Mouse (Mus musculus) CH12.LX (cell line): ENCODE data around the gene Nlrp6. TPM values are rescaled to one million over a fixed set of nuclear protein-coding genes. Genes with fewer than 3 reads are reported as not detected.
A peak's percentile ranks its signal among the peaks of the same experiment; 100 is the strongest.

ENCODE experiments used
- DNase-seq: peaks from one replicate; pipeline ENCODE4 v3.0.0-alpha.2; 2013; ENCODE audit errors: extremely low read depth
- H3K27ac ChIP-seq: 2 replicates; pipeline ENCODE4 v1.5.1; 2012; ENCODE audit warnings: low read depth, mild to moderate bottlenecking, control low read depth, moderate library complexity; ENCODE audit not compliant: insufficient read depth
- H3K27me3 ChIP-seq: replicated peaks from 2 replicates; pipeline ENCODE3; 2012; ENCODE audit warnings: inconsistent platforms
- H3K36me3 ChIP-seq, 2 experiments: replicated peaks in 1 of 2; 2 replicates each; pipeline versions ENCODE3 to v1.6.1; 2012; ENCODE audit warnings: inconsistent platforms in 1 of 2, low read length in 1 of 2, mild to moderate bottlenecking in 1 of 2, mixed read lengths in 1 of 2, moderate library complexity in 1 of 2; ENCODE audit not compliant: control insufficient read depth in 1 of 2, insufficient read depth in 1 of 2
- H3K4me1 ChIP-seq, 2 experiments: 2 replicates each; pipeline ENCODE4 v1.6.1; 2012; ENCODE audit warnings: inconsistent platforms in 1 of 2, moderate library complexity in 1 of 2; ENCODE audit not compliant: insufficient read depth in 2 of 2, control insufficient read depth in 1 of 2
- H3K4me2 ChIP-seq: 2 replicates; pipeline ENCODE4 v1.6.1; 2012; ENCODE audit warnings: low read depth, mild to moderate bottlenecking, control low read depth; ENCODE audit not compliant: poor library complexity, insufficient read depth, severe bottlenecking
- H3K4me3 ChIP-seq, 3 experiments: fragments of 150-350 bp in 1 of 3; sonication (generic) in 1 of 3; replicated peaks in 1 of 3; 2 replicates each; pipeline versions ENCODE3 to v1.5.1; 2011 to 2012; ENCODE audit warnings: low read depth in 2 of 3, low read length in 2 of 3, mild to moderate bottlenecking in 2 of 3, moderate library complexity in 2 of 3, control low read depth in 1 of 3, improper control_type of control experiment in 1 of 3, inconsistent platforms in 1 of 3, mixed read lengths in 1 of 3; ENCODE audit not compliant: poor library complexity in 1 of 3
- H3K79me2 ChIP-seq: replicated peaks from 2 replicates; pipeline ENCODE4 v1.6.1; 2012; ENCODE audit warnings: mild to moderate bottlenecking, moderate library complexity; ENCODE audit not compliant: control insufficient read depth, poor library complexity, insufficient read depth, severe bottlenecking; ENCODE audit errors: extremely low read depth
- H3K9ac ChIP-seq: 2 replicates; pipeline ENCODE4 v1.6.1; 2012; ENCODE audit warnings: low read depth, mild to moderate bottlenecking, control low read depth, moderate library complexity; ENCODE audit not compliant: insufficient read depth
- H3K9me3 ChIP-seq: replicated peaks from 2 replicates; pipeline ENCODE3; 2012; ENCODE audit warnings: low read length, inconsistent platforms, mixed read lengths
- BHLHE40 ChIP-seq: IDR thresholded peaks from 2 replicates; pipeline ENCODE4 v1.6.1; 2011; ENCODE audit warnings: mild to moderate bottlenecking, low read depth, low read length, improper control_type of control experiment
- CHD1 ChIP-seq: IDR thresholded peaks from 2 replicates; pipeline ENCODE4 v1.6.1; 2012; ENCODE audit warnings: low read depth, low read length, improper control_type of control experiment, inconsistent platforms
- CHD2 ChIP-seq: IDR thresholded peaks from 2 replicates; pipeline ENCODE4 v1.6.1; 2011; ENCODE audit warnings: low read length, improper control_type of control experiment
- CTCF ChIP-seq, 2 experiments: IDR thresholded peaks in 1 of 2; conservative IDR thresholded peaks in 1 of 2; 2 replicates each; pipeline ENCODE4 v1.5.1; 2011 to 2012; ENCODE audit warnings: low read depth in 2 of 2, low read length in 2 of 2, improper control_type of control experiment in 1 of 2, inconsistent platforms in 1 of 2, mild to moderate bottlenecking in 1 of 2, moderate library complexity in 1 of 2
- E2F4 ChIP-seq: IDR thresholded peaks from 2 replicates; pipeline ENCODE4 v1.6.1; 2011; ENCODE audit warnings: low read depth, low read length, improper control_type of control experiment; ENCODE audit not compliant: insufficient replicate concordance
- ELF1 ChIP-seq: IDR thresholded peaks from 2 replicates; pipeline ENCODE4 v1.6.1; 2014; ENCODE audit warnings: low read depth, mild to moderate bottlenecking, inconsistent platforms, low read length, improper control_type of control experiment
- EP300 ChIP-seq: IDR thresholded peaks from 2 replicates; pipeline ENCODE4 v1.6.1; 2011; ENCODE audit warnings: low read length, improper control_type of control experiment
- ETS1 ChIP-seq: conservative IDR thresholded peaks from 2 replicates; pipeline ENCODE4 v1.6.1; 2012; ENCODE audit warnings: low read depth, mild to moderate bottlenecking, inconsistent platforms, low read length, improper control_type of control experiment, moderate library complexity
- HCFC1 ChIP-seq: IDR thresholded peaks from 2 replicates; pipeline ENCODE4 v1.6.1; 2012; ENCODE audit warnings: low read depth, mild to moderate bottlenecking, inconsistent platforms, low read length, improper control_type of control experiment
- IRF4 ChIP-seq: IDR thresholded peaks from 2 replicates; pipeline ENCODE4 v1.6.1; 2014; ENCODE audit warnings: low read depth, mild to moderate bottlenecking, inconsistent platforms, low read length, improper control_type of control experiment
- JUN ChIP-seq: IDR thresholded peaks from 2 replicates; pipeline ENCODE4 v1.6.1; 2011; ENCODE audit warnings: low read depth, mild to moderate bottlenecking, low read length, improper control_type of control experiment, moderate library complexity; ENCODE audit not compliant: insufficient read depth
- JUND ChIP-seq: conservative IDR thresholded peaks from 2 replicates; pipeline ENCODE4 v1.6.1; 2011; ENCODE audit warnings: low read depth, low read length, improper control_type of control experiment
- MAFK ChIP-seq: IDR thresholded peaks from 2 replicates; pipeline ENCODE4 v1.6.1; 2011; ENCODE audit warnings: low read length, improper control_type of control experiment; ENCODE audit not compliant: insufficient replicate concordance
- MAZ ChIP-seq: IDR thresholded peaks from 2 replicates; pipeline ENCODE4 v1.6.1; 2012; ENCODE audit warnings: low read depth, mild to moderate bottlenecking, inconsistent platforms, low read length, improper control_type of control experiment, moderate library complexity
- MXI1 ChIP-seq: IDR thresholded peaks from 2 replicates; pipeline ENCODE4 v1.6.1; 2011; ENCODE audit warnings: mild to moderate bottlenecking, low read depth, low read length, improper control_type of control experiment
- MYC ChIP-seq: IDR thresholded peaks from 2 replicates; pipeline ENCODE4 v1.6.1; 2011; ENCODE audit warnings: low read depth, mild to moderate bottlenecking, improper control_type of control experiment, low read length
- NRF1 ChIP-seq: IDR thresholded peaks from 2 replicates; pipeline ENCODE4 v1.6.1; 2014; ENCODE audit warnings: low read depth, mild to moderate bottlenecking, inconsistent platforms, low read length, improper control_type of control experiment, moderate library complexity
- POLR2A ChIP-seq: IDR thresholded peaks from 2 replicates; pipeline ENCODE4 v1.6.1; 2011; ENCODE audit warnings: low read depth, mild to moderate bottlenecking, improper control_type of control experiment, low read length
- POLR2AphosphoS2 ChIP-seq: IDR thresholded peaks from 2 replicates; pipeline ENCODE4 v1.6.1; 2011; ENCODE audit warnings: low read depth, low read length, improper control_type of control experiment
- RAD21 ChIP-seq: IDR thresholded peaks from 2 replicates; pipeline ENCODE4 v1.6.1; 2011; ENCODE audit warnings: low read depth, mild to moderate bottlenecking, low read length, improper control_type of control experiment, moderate library complexity
- SIN3A ChIP-seq: IDR thresholded peaks from 2 replicates; pipeline ENCODE4 v1.6.1; 2012; ENCODE audit warnings: low read length, improper control_type of control experiment, inconsistent platforms
- SMC3 ChIP-seq: IDR thresholded peaks from 2 replicates; pipeline ENCODE4 v1.6.1; 2011; ENCODE audit warnings: low read depth, low read length, improper control_type of control experiment
- TBP ChIP-seq: conservative IDR thresholded peaks from 2 replicates; pipeline ENCODE4 v1.6.1; 2011; ENCODE audit warnings: low read depth, low read length, improper control_type of control experiment
- TCF12 ChIP-seq: IDR thresholded peaks from 2 replicates; pipeline ENCODE4 v1.6.1; 2014; ENCODE audit warnings: low read depth, mild to moderate bottlenecking, inconsistent platforms, low read length, improper control_type of control experiment
- UBTF ChIP-seq: IDR thresholded peaks from 2 replicates; pipeline ENCODE4 v1.6.1; 2012; ENCODE audit warnings: low read depth, mild to moderate bottlenecking, inconsistent platforms, low read length, improper control_type of control experiment, moderate library complexity
- USF2 ChIP-seq: conservative IDR thresholded peaks from 2 replicates; pipeline ENCODE4 v1.6.1; 2011; ENCODE audit warnings: low read depth, low read length, improper control_type of control experiment
- ZKSCAN1 ChIP-seq: IDR thresholded peaks from 2 replicates; pipeline ENCODE4 v1.6.1; 2012; ENCODE audit warnings: low read depth, inconsistent platforms, low read length, improper control_type of control experiment, borderline replicate concordance
- ZMIZ1 ChIP-seq: IDR thresholded peaks from 2 replicates; pipeline ENCODE4 v1.6.1; 2012; ENCODE audit warnings: low read depth, mild to moderate bottlenecking, inconsistent platforms, low read length, improper control_type of control experiment
- dilution Hi-C: fragments of 300-500 bp; cut with MboI; formaldehyde crosslinking; loops from 2 replicates; pipeline ENCODE4 v1.14.3; 2020; ENCODE audit warnings: low sequenced_read_pairs; ENCODE audit not compliant: extremely low pct_unique_long_range_greater_than_20kb, extremely low pct_ligation_motif_present
- in situ Hi-C: fragments of 300-500 bp; cut with MboI; formaldehyde crosslinking; loops from 3 replicates; pipeline ENCODE4 v1.14.3; 2019; ENCODE audit warnings: low sequenced_read_pairs, low pct_ligation_motif_present, low pct_unique_long_range_greater_than_20kb, mixed read lengths
- polyA plus RNA-seq: library from polyadenylated mRNA; unstranded; fragments of >175 nt; gene quantifications from 2 replicates; pipeline ENCODE4 v1.2.1, GENCODE M21; 2012; ENCODE audit warnings: low read depth; ENCODE audit not compliant: insufficient read length
- total RNA-seq, 2 experiments: library from RNA; depleted of rRNA; stranded (reverse); fragments of 300-350 nt in 1 of 2; fragments of >200 nt in 1 of 2; gene quantifications; 2 replicates each; pipeline ENCODE4 v1.2.3; 2012 to 2014

Gene Nlrp6
- total and polyA plus RNA-seq, 3 experiments, result 0.14 to 0.21 TPM; not detected in 1

- dilution Hi-C loops, result no loop called here
- peaks cover 22 to 54% of the 10 kb centered on the region in 2 experiments for H3K4me1 ChIP-seq
- peaks cover 0 to 3% of the 10 kb centered on the region in 2 experiments for H3K36me3 ChIP-seq
- no peak for DNase-seq
- H3K9ac ChIP-seq, result no peak overlapping the region
- H3K27me3 ChIP-seq, result no peaks in the 10 kb centered on the region
- H3K79me2 ChIP-seq, result no peaks in the 10 kb centered on the region
- no peak overlapping the region for H3K27ac ChIP-seq
- no peak for TF ChIP-seq MYC
- no peak for TF ChIP-seq MAFK
- no peak for TF ChIP-seq ETS1
- no peak for TF ChIP-seq JUND
- no peak for TF ChIP-seq MXI1
- TF ChIP-seq USF2, result no peak
- no peak for TF ChIP-seq NRF1
- no peak for TF ChIP-seq TBP
- no peak for TF ChIP-seq SMC3
- TF ChIP-seq JUN, result no peak
- no peak for TF ChIP-seq TCF12
- no peak for TF ChIP-seq E2F4
- no peak for TF ChIP-seq RAD21
- TF ChIP-seq CHD1, result no peak
- no peak for TF ChIP-seq ZMIZ1
- TF ChIP-seq MAZ, result no peak
- H3K9me3 ChIP-seq, result no peaks in the 10 kb centered on the region
- no peak overlapping the region for H3K4me2 ChIP-seq
- in situ Hi-C loops, result no loop called here
- H3K4me3 ChIP-seq, result no peak overlapping the region
Observed at GRCm38 (mm10) chr7:140939669-140940171, 19.0 kb downstream of the Nlrp6 start.

GRCm38 (mm10) chr7:140941222-140942051, 20.7 kb downstream of the Nlrp6 start, which contains the start of gene Pgghg:
Pgghg (plus strand) TSS chr7:140941391.
- peak within 1 kb of the TSS; percentile 23 to 47 (median 26) for H3K4me3 ChIP-seq
- peak; percentile 90 for DNase-seq
- H3K9ac ChIP-seq, result peak within 1 kb of the TSS; percentile 46
- H3K4me2 ChIP-seq, result peak within 1 kb of the TSS; percentile 33
- in situ Hi-C loops, result no loop called here
- peaks cover 22 to 54% of the 10 kb centered on the region in 2 experiments for H3K4me1 ChIP-seq
- peak within 1 kb of the TSS; percentile 81 for H3K27ac ChIP-seq
- no peaks in the 10 kb centered on the region for H3K79me2 ChIP-seq
- H3K36me3 ChIP-seq, result peaks cover 6 to 20% of the 10 kb centered on the region in 2 experiments
- dilution Hi-C loops, result no loop called here
- no peaks in the 10 kb centered on the region for H3K27me3 ChIP-seq
- H3K9me3 ChIP-seq, result no peaks in the 10 kb centered on the region
- TF ChIP-seq POLR2A (peak; percentile 68), POLR2AphosphoS2 (peak; percentile 72; the same call in 1 of the 2 replicates), TBP (peak; percentile 84), MYC (peak; percentile 95), CHD1 (no peak; the same call in 1 of the 2 replicates), UBTF (no peak), SIN3A (peak; percentile 91), NRF1 (no peak), CHD2 (peak; percentile 61), RAD21 (peak; percentile 34), ELF1 (peak; percentile 15), MAFK (peak; percentile 47; the same call in 1 of the 2 replicates), EP300 (peak; percentile 76), ETS1 (peak; percentile 74; the same call in 1 of the 2 replicates), BHLHE40 (peak; percentile 90), ZKSCAN1 (no peak), JUND (no peak), E2F4 (peak; percentile 77; the same call in 1 of the 2 replicates), CTCF (conservative IDR thresholded peaks at IDR 0.05 in 1 of 2, IDR thresholded peaks at IDR 0.05 in 1 of 2; ENCODE audit: low read depth in 2 of 2, low read length in 2 of 2) (peak; percentile 47 to 71; a peak in 3 of 4 replicates), IRF4 (peak; percentile 48), TCF12 (peak; percentile 63; the same call in 1 of the 2 replicates), JUN (peak; percentile 32; the same call in 1 of the 2 replicates), ZMIZ1 (peak; percentile 38), HCFC1 (no peak; the same call in 1 of the 2 replicates), MAZ (peak; percentile 95), MXI1 (peak; percentile 91; the same call in 1 of the 2 replicates)
